In genomic region chr9:46440226-46440625, GRCm38 (mm10) we compare ENCODE assay signal across 27 mouse cellular contexts.
DNase-seq lines count a peak whose midpoint lies in the region; ATAC-seq and TF ChIP-seq lines count a peak whose summit lies in the region.
"Had no signal": no experiment of that assay in that cellular context is flagged by ENCODE, and none has a peak within 500 bp of the region (broad histone marks: within the 10 kb centered on the region; RNA-seq: fewer than 3 reads in every experiment).

No protein-coding gene starts in this region.

- H3K9ac ChIP-seq in embryonic facial prominence, embryonic 15.5 days: no peak overlapping the region
- H3K9ac ChIP-seq: embryonic facial prominence, embryonic 12.5 days; forebrain, embryonic 12.5 days; forebrain, embryonic 15.5 days; heart, embryonic 13.5 days; hindbrain, embryonic 14.5 days had no signal

- H3K9me3 ChIP-seq in embryonic facial prominence, embryonic 15.5 days (replicated peaks): no peaks in the 10 kb centered on the region; the same call in 1 of the 2 replicates
- H3K9me3 ChIP-seq in embryonic facial prominence, embryonic 10.5 days: peaks cover 5% of the 10 kb centered on the region

- peak; percentile 12 to 30 for DNase-seq in cerebellum, adult 2 months
- no peak for DNase-seq in cerebellum, adult 9-10 months
- DNase-seq in cerebellum, postnatal 14 days: peak; percentile 50 to 62
- DNase-seq in embryonic facial prominence, embryonic 10.5 days (ENCODE audit: low spot score): no peak
- peak; percentile 20 for DNase-seq in retina, embryonic 14.5 days (ENCODE audit: low spot score)
- DNase-seq in adipocyte (ENCODE audit: low spot score): no peak
- DNase-seq: adrenal gland, postnatal 10 days; adrenal gland, postnatal 36 days; gastrocnemius, postnatal 10 days; gastrocnemius, postnatal 36 days; heart, adult 2 months; heart, postnatal 14 days; heart, postnatal 4 days; kidney, adult 2 months had no signal

- no peak overlapping the region for H3K4me3 ChIP-seq in cerebellum, adult 2 months (replicated peaks; ENCODE audit: insufficient read depth, low read depth, low read length)
- H3K4me3 ChIP-seq in embryonic facial prominence, embryonic 15.5 days (replicated peaks): no peak overlapping the region
- no peak overlapping the region for H3K4me3 ChIP-seq in embryonic facial prominence, embryonic 10.5 days
- H3K4me3 ChIP-seq: embryonic facial prominence, embryonic 12.5 days; erythroblast, embryonic 14.5 days; forebrain, embryonic 12.5 days; forebrain, embryonic 15.5 days; heart, adult 2 months; heart, embryonic 10.5 days; heart, embryonic 13.5 days had no signal

- WGBS in cerebellum, adult 2 months: 37% methylated on average over 5 of the region's 5 CpGs
- 70% methylated on average over 5 of the region's 5 CpGs for WGBS in embryonic facial prominence, embryonic 15.5 days
- 62% methylated on average over 5 of the region's 5 CpGs for WGBS in embryonic facial prominence, embryonic 10.5 days

- H3K36me3 ChIP-seq in embryonic facial prominence, embryonic 15.5 days: no peaks in the 10 kb centered on the region
- H3K36me3 ChIP-seq in embryonic facial prominence, embryonic 10.5 days (replicated peaks): no peaks in the 10 kb centered on the region
- H3K36me3 ChIP-seq: embryonic facial prominence, embryonic 12.5 days; forebrain, embryonic 12.5 days; forebrain, embryonic 15.5 days; heart, embryonic 10.5 days; heart, embryonic 13.5 days had no signal

- no peak for TF ChIP-seq POLR2A in cerebellum, adult 2 months (IDR thresholded peaks at IDR 0.05; ENCODE audit: borderline replicate concordance, insufficient read depth, low read length)

- no peaks in the 10 kb centered on the region for H3K4me1 ChIP-seq in cerebellum, adult 2 months (ENCODE audit: control insufficient read depth, insufficient read depth, low read length)
- peaks cover 16% of the 10 kb centered on the region for H3K4me1 ChIP-seq in embryonic facial prominence, embryonic 15.5 days
- H3K4me1 ChIP-seq in embryonic facial prominence, embryonic 10.5 days: peaks cover 34% of the 10 kb centered on the region

- no peak overlapping the region for H3K27ac ChIP-seq in cerebellum, adult 2 months (ENCODE audit: insufficient read depth, low read length)
- H3K27ac ChIP-seq in embryonic facial prominence, embryonic 15.5 days (replicated peaks): no peak overlapping the region
- no peak overlapping the region for H3K27ac ChIP-seq in embryonic facial prominence, embryonic 10.5 days (replicated peaks)
- H3K27ac ChIP-seq: embryonic facial prominence, embryonic 12.5 days; forebrain, embryonic 12.5 days; forebrain, embryonic 15.5 days; heart, adult 2 months; heart, embryonic 10.5 days; heart, embryonic 13.5 days; hindbrain, embryonic 14.5 days; hindbrain, postnatal 0 days had no signal

- TF ChIP-seq CTCF in cerebellum, adult 2 months (IDR thresholded peaks at IDR 0.05; ENCODE audit: borderline replicate concordance, insufficient read depth, low read depth, low read length): no peak

- peaks cover 1% of the 10 kb centered on the region; the same call in 1 of the 2 replicates for H3K27me3 ChIP-seq in cerebellum, adult 2 months (ENCODE audit: control insufficient read depth, insufficient read depth, low read length)
- peaks cover 31% of the 10 kb centered on the region for H3K27me3 ChIP-seq in embryonic facial prominence, embryonic 15.5 days
- H3K27me3 ChIP-seq in embryonic facial prominence, embryonic 10.5 days (replicated peaks; ENCODE audit: low read depth, poor library complexity, severe bottlenecking): peaks cover 72% of the 10 kb centered on the region

- ATAC-seq in cerebellum, adult (ENCODE audit: insufficient number of reproducible peaks, low FRiP score, low TSS enrichment): no peak
- 0 out of 2 replicates have a peak, but pooled peaks have one; percentile 8 for ATAC-seq in embryonic facial prominence, embryonic 15.5 days (ENCODE audit: insufficient number of reproducible peaks, low FRiP score, low TSS enrichment, low read depth)
- ATAC-seq: activated CD4-positive, CD25-positive, alpha-beta regulatory T cell, adult 4 months; forebrain, embryonic 15.5 days; hindbrain, postnatal 0 days; inflammation-experienced regulatory T-cells, adult 6 months; intestine, embryonic 16.5 days had no signal

- H3K4me2 ChIP-seq in embryonic facial prominence, embryonic 15.5 days (replicated peaks): no peak overlapping the region
- H3K4me2 ChIP-seq: embryonic facial prominence, embryonic 12.5 days; forebrain, embryonic 12.5 days; forebrain, embryonic 15.5 days; heart, embryonic 13.5 days; hindbrain, embryonic 14.5 days had no signal

Comparison
In these comparisons a context has a peak if more than half of its experiments do, and no peak if none do; other contexts are left out.
1. DNase-seq: peak in cerebellum, adult 2 months (2 of 2), cerebellum, postnatal 14 days (2 of 2) and retina, embryonic 14.5 days (single experiment); none in cerebellum, adult 9-10 months (single experiment), embryonic facial prominence, embryonic 10.5 days (single experiment) and adipocyte (single experiment).